Mouse (Mus musculus) testis, postnatal 10 days (tissue): ENCODE results near the gene Uvssa.

ENCODE experiments used
- DNase-seq: peaks from one replicate; pipeline ENCODE4 v3.0.0; 2021; ENCODE audit warnings: low spot score

Gene Uvssa

DNA sequence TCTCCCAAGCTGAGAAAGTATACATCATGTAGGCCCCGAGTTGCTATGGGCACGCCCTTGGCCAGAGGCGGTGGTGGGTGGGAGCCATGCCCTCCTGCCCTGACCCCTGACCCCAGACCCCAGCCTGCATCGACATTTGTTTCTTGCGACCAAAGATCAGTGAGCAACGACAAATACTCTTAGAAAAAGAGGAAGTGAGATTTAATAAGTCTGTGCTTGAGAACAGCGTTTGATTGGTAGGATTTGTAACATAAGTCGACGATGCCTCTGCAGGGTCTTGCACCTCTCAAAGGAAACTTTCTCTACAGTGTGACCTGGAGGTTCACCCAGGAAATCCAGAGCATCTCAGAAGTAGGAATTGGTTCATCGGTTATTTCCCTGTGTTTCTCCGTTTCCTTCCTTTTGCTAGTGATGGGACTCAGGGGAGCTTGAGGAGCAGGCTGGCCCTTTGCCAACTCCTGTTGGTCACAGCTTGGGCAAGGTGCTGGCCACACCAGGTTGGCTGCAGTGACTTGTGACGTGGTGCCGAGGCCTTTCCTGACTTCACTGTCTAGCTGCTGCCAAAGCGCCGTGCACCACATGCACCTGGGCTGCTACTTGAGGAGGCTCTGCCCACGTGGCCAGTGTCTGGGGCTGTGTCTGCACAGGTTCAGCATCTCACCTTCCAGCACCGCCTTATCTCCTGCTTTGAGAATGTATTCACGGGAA is 5.9 kb upstream of the Uvssa start:
- DNase-seq, result peak; percentile 60

GRCm38 (mm10) chr5:33377176-33377575 is 1.2 kb upstream of the Uvssa start:
- DNase-seq, result no peak

DNA sequence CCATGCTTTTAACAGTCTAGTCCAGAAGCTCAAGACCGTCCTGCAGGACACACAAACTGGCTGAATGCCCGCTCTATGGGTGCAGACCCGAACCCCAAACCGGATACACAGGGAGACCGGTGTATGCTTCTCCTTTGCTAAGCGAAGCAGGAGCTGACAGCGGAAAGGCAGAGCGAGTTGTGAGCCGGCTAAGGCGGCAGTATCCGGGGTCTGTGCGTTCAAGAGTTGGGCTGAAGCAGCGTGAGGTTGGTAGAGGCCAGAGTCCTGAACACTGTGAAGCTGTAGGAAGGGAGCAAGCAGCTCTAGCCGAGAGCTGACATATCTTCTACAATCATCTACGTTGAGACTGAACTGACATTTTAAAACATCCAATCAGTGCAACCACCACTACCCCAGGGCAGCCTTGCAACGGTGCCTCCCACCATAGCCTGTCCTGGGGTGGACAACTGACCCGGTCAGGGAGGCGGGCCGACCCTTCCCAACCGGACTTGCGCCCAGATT is 498 bp upstream of the Uvssa start:
- peak; percentile 69 for DNase-seq

GRCm38 (mm10) chr5:33387550-33387949 is 9.2 kb downstream of the Uvssa start:
- DNase-seq, result no peak

GRCm38 (mm10) chr5:33393803-33394202 is 15.5 kb downstream of the Uvssa start:
- DNase-seq, result peak; percentile 85

GRCm38 (mm10) chr5:33395693-33396092 is 17.3 kb downstream of the Uvssa start:
- no peak for DNase-seq

GRCm38 (mm10) chr5:33396828-33397227 is 18.5 kb downstream of the Uvssa start:
- no peak for DNase-seq

DNA sequence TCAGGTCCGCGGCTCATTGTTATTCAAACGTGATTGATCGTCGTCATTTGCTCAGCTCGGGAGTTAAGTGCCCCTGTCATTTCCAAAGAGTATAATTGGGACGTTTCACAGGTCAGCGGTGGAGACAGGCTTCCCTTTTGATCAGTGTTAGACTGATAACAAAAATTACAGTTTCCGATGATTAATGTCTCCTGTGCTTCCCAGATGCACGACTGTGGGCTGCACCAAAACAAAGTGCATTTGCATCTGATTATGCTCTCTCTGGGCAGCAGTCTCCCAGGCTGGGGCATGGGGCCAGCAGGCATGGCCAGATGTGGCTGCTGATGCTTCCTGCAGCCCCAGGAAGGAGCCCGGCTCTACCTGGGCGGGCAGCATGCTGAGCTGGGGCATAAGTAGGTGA is 22.5 kb downstream of the Uvssa start:
- no peak for DNase-seq

GRCm38 (mm10) chr5:33420313-33420712 is 42.0 kb downstream of the Uvssa start:
- DNase-seq, result no peak

GRCm38 (mm10) chr5:33427461-33427860 is 49.1 kb downstream of the Uvssa start:
- DNase-seq, result no peak

DNA sequence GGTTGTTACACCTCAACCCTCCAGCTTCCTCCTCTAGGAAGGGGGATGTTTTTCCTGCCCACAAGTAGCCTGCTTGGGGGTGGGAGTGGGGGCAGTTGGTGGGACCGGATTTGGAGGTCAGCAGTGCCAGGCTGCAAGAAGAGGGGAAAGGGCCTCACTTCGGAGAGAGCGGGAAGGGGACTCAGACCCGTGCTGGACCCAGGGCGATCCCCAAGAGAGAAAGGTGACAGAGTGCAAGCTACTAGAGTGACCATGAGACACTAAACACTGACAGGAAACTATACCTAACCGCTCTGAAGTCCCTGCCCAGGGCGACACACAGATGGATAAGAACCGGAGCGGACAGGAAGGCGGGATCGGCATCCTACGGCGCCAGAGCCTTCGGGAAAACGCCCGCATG is 51.8 kb downstream of the Uvssa start:
- DNase-seq, result no peak

DNA sequence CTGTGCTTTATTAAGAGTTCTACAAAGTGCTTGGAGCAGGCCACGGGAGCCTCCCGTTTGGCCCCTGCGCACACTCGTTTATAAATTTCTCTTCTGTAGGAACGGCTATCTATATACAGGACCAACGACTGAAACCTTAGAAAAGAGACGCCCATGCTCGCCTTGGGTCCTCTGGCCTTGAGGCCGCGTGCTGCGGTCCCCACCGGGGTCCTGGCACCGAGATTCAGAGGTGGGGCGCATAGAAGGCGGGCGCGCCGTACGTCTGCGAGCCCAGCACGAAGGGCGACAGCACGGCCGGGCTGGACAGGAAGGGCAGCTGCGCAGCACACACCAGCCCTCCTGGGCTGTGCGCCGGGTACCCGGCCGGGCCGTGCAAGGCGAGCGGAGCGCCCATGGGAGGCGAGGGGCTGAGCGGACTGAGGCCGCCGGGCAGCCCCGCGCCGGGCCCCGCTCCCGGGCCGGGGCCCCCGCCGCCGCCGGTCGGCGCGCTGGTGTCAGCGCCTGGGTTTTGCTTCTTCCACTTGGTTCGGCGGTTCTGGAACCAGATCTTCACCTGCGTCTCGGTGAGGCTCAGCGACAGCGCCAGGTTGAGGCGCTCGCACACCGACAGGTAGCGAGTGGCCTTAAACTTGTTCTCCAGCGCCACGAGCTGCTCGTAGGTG is 52.3 kb downstream of the Uvssa start:
- DNase-seq, result no peak

GRCm38 (mm10) chr5:33431173-33432005 is 53.0 kb downstream of the Uvssa start:
- DNase-seq, result no peak

DNA sequence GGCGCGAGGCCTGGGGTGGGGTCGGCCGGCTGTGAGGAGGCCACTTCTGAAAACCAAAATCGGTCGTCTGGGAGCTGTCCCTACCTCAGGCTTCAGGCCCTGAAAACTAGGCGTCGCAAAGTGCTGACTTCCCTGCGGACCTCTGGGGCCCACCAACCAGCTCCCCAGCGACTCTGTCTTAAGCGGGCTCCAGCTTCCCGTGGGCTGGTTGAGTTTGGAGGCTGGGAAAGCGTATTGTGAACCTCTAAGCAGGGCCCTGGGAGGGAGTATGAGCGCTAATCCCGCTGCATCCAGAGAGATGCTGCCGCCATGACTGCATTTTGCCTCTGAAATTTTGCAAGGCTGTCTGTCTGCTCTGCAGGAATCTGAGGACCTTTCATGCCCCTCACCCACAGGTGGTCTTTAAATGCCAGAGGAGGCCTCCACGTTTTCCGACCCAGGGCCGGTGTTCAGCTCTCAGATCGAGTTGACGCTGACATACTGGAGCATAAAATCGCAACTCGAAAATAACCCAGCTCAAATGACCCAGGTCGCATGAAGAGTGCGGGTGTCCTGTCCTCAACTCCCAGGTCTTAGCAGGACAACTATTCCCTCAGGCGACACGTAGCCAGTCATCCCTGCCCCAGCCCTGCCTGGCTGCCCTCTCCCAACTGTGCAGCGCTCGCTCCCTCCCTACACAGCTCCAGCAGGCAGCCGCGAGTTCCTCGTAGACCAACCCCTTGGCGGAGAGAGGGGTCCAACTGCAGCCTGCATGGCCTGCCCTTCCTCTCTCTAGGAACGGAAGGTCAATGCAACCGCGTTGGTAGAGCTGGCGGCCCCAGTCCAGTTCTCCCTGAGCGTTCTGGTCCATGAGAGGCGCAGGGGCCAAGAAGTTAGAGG is 53.9 kb downstream of the Uvssa start:
- no peak for DNase-seq

DNA sequence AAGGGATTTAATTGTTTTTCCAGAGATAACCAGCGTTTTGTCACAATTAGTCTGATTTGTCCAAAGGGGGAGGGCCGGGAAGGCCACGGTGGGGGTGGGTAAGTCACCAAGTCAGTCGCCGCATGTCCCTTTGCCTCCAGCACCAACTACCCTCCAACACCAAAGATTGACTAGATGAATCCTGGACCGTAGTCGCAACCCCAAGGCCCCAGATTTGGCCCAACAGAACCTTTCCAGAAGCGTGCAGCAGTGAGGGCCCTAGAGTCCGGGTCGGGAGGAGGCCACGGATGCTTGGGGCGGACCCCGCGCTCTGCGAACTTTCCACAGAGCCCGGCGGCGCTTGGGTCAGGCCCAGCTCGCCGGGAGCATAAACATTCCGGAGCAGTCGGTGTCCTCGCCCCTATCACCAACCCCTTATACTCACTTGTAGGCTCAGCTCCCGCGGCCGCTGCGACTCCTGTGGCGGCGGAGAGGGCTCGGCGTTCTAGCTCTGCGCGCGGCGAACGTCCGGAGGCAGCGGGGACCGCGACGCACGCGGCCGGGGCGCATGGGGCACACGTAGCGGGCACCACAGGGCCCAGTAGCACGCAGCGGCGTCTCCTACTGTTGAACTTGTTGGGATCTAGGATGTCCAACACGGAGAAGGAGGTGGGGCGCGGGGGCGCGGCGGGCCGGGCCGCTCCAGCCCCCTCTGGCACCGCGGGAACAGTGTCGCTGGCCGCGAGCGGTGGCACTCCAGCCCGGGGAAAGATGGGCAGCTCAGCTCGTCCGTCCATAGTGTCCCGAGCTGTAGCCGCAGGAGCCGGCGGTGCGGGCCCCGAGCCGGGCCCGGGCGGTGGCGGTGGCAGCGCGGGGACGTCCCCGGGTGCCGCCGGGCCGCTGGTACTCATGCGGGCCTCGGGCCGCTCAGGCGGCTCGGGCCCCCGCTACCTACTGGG is 55.1 kb downstream of the Uvssa start, which contains the start of gene Nkx1-1:
TSS of gene Nkx1-1 (minus strand) at position 776 of the 938 bp plus-strand sequence.
- no peak for DNase-seq

- no peak for DNase-seq
These were observed 55.9 kb downstream of the Uvssa start for GRCm38 (mm10) chr5:33434141-33434780.

DNA sequence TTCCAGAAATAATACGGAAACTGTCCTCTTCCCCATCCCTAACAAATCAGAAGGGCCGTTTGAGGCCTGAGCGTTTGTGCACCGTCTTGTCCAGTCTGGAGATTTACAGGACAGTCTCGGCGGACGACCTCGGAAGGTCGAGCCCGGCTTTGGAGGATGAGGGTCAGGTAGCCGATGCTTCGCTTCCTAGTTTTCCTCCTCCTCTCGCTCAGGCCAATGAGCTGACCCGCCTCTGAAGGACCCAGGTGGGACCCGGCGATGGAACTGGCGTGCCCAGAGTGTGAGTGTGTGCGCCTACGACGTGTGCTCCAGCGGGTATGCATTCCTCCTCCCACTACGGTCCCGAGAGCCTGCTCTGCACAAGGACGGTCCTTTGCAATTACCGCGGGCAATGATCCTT is 56.8 kb downstream of the Uvssa start:
- DNase-seq, result no peak

- no peak for DNase-seq
These were observed 57.6 kb downstream of the Uvssa start for GRCm38 (mm10) chr5:33435941-33436340.

GRCm38 (mm10) chr5:33438214-33438613 is 59.9 kb downstream of the Uvssa start:
- DNase-seq, result peak; percentile 99
